Mouse (Mus musculus): Measurements from ENCODE around the gene Aif1. TPM values are rescaled to one million over a fixed set of nuclear protein-coding genes. Genes with fewer than 3 reads are reported as not detected.

The Aif1 gene
- polyA plus RNA-seq, 1 experiment: 420 TPM

GRCm38 (mm10) chr17:35172445-35173234 lies 3.2 kb downstream of the Aif1 start:
- TF ChIP-seq POLR2A (IDR thresholded peaks at IDR 0.05; ENCODE audit: borderline replicate concordance, low read depth, low read length): no peak
- TF ChIP-seq CTCF (IDR thresholded peaks at IDR 0.05; ENCODE audit: low read depth, low read length): peak; percentile 17; the same call in 1 of the 2 replicates
- peaks cover 41% of the 10 kb centered on the region for H3K4me1 ChIP-seq (ENCODE audit: control insufficient read depth, insufficient read depth, low read length)
- peak overlapping the region; percentile 96 for H3K27ac ChIP-seq (ENCODE audit: insufficient read depth, low read depth, low read length)
- peak overlapping the region; percentile 78 for H3K4me3 ChIP-seq (ENCODE audit: insufficient read depth, low read length)

GRCm38 (mm10) chr17:35168541-35169207 lies 7.2 kb downstream of the Aif1 start:
- H3K27ac ChIP-seq (ENCODE audit: insufficient read depth, low read depth, low read length): no peak overlapping the region
- no peak overlapping the region for H3K4me3 ChIP-seq (ENCODE audit: insufficient read depth, low read length)
- peaks cover 35% of the 10 kb centered on the region for H3K4me1 ChIP-seq (ENCODE audit: control insufficient read depth, insufficient read depth, low read length)
- TF ChIP-seq POLR2A (IDR thresholded peaks at IDR 0.05; ENCODE audit: borderline replicate concordance, low read depth, low read length): no peak

DNA sequence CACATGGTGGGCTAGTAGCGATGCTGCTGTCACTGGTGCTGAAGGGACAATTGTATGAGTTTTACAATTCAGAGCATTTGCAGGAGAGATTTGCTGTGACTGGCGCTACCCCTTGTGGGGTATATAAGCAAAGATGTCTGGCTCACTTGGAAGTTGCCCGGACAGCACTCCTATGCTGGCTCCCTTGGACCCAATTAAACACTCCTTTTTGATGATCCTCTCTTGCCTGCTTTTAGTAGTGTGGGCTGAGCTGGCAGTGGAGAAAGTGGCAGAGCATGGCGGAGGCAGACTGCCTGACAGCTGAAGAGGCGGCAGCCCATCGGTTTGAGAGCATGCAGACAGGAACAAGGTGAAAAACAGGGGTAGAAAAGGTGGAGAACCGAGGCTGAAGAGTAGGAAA lies 8.1 kb downstream of the Aif1 start:
- Histone ChIP-seq H3K4me3 (ENCODE audit: insufficient read depth, low read length) (no peak overlapping the region), H3K27ac (ENCODE audit: insufficient read depth, low read depth, low read length) (no peak overlapping the region), H3K4me1 (ENCODE audit: control insufficient read depth, insufficient read depth, low read length) (peaks cover 29% of the 10 kb centered on the region)
- TF ChIP-seq CTCF (IDR thresholded peaks at IDR 0.05; ENCODE audit: low read depth, low read length): no peak
- no peak for TF ChIP-seq POLR2A (IDR thresholded peaks at IDR 0.05; ENCODE audit: borderline replicate concordance, low read depth, low read length)

GRCm38 (mm10) chr17:35166352-35167035 lies 9.4 kb downstream of the Aif1 start:
- no peak overlapping the region for H3K27ac ChIP-seq (ENCODE audit: insufficient read depth, low read depth, low read length)
- peaks cover 26% of the 10 kb centered on the region for H3K4me1 ChIP-seq (ENCODE audit: control insufficient read depth, insufficient read depth, low read length)
- H3K4me3 ChIP-seq (ENCODE audit: insufficient read depth, low read length): no peak overlapping the region
- no peak for TF ChIP-seq CTCF (IDR thresholded peaks at IDR 0.05; ENCODE audit: low read depth, low read length)
- no peak for TF ChIP-seq POLR2A (IDR thresholded peaks at IDR 0.05; ENCODE audit: borderline replicate concordance, low read depth, low read length)

DNA sequence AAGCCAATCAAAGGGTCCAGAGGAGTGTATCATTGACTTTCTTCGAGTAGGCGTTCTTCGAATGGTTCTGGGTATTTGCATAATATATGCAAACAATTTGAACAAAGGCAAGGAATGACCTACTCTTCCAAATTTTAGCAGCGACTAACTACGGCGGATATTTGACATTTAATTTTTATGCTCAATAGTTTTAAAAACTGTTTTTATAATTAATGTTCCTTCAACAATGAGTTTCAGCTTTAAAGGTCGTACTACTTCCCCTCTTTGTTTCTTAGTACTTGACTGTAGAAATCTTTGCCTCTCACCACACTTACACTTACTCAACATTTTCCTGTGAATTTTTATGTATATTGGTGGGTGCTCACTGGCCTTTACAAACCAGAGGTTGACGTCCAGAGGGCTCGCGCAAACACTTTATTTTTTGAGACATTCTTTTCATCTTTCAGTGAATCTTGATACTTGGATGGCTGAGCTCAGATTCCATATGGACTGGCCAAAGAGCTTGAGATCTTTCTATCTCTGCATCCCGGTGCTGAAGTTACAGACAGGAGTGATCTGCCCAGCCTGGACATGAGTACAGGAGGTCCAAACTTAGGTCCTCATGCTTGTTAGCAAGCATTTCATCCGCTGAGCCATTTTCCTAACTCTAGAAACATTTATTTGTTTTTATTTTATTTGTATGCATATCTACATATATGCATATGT lies 10.3 kb downstream of the Aif1 start:
- H3K27ac ChIP-seq (ENCODE audit: insufficient read depth, low read depth, low read length): peak overlapping the region; percentile 76
- TF ChIP-seq CTCF (IDR thresholded peaks at IDR 0.05; ENCODE audit: low read depth, low read length) (no peak), POLR2A (IDR thresholded peaks at IDR 0.05; ENCODE audit: borderline replicate concordance, low read depth, low read length) (no peak)
- H3K4me3 ChIP-seq (ENCODE audit: insufficient read depth, low read length): peak overlapping the region; percentile 67
- peaks cover 18% of the 10 kb centered on the region for H3K4me1 ChIP-seq (ENCODE audit: control insufficient read depth, insufficient read depth, low read length)

- Histone ChIP-seq H3K27ac (ENCODE audit: insufficient read depth, low read depth, low read length) (peak within 1 kb of the TSS; percentile 87), H3K4me1 (ENCODE audit: control insufficient read depth, insufficient read depth, low read length) (peaks cover 18% of the 10 kb centered on the region), H3K4me3 (ENCODE audit: insufficient read depth, low read length) (peak within 1 kb of the TSS; percentile 77)
- TF ChIP-seq CTCF (IDR thresholded peaks at IDR 0.05; ENCODE audit: low read depth, low read length) (no peak), POLR2A (IDR thresholded peaks at IDR 0.05; ENCODE audit: borderline replicate concordance, low read depth, low read length) (0 out of 2 replicates have a peak, but pooled peaks have one; percentile 57)
Observed at GRCm38 (mm10) chr17:35164568-35165450, 11.1 kb downstream of the Aif1 start, which contains the start of gene Prrc2a. Gene Prrc2a, minus strand, starts transcription at chr17:35164897.

DNA sequence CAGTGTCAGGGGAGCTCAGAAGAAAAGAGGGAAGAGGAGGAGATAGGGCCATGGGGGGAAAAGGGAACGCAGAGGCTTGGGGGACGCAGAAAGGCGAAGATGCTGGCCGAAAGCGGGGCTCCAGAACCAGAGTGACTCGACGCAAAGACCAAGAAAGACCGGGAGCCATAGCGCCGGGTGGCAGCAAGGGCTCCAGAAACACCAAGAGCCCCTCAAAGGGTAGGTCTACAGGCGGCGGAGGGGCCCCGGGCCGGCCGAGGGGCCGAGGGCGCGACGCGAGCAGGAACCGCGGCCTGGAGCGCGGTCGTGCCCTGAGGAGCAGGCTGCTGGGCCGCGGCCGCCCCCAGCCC lies 11.7 kb downstream of the Aif1 start:
- Histone ChIP-seq H3K27ac (ENCODE audit: insufficient read depth, low read depth, low read length) (peak overlapping the region; percentile 87), H3K4me1 (ENCODE audit: control insufficient read depth, insufficient read depth, low read length) (peaks cover 18% of the 10 kb centered on the region), H3K4me3 (ENCODE audit: insufficient read depth, low read length) (peak overlapping the region; percentile 77)
- TF ChIP-seq POLR2A (IDR thresholded peaks at IDR 0.05; ENCODE audit: borderline replicate concordance, low read depth, low read length) (no peak), CTCF (IDR thresholded peaks at IDR 0.05; ENCODE audit: low read depth, low read length) (no peak)

DNA sequence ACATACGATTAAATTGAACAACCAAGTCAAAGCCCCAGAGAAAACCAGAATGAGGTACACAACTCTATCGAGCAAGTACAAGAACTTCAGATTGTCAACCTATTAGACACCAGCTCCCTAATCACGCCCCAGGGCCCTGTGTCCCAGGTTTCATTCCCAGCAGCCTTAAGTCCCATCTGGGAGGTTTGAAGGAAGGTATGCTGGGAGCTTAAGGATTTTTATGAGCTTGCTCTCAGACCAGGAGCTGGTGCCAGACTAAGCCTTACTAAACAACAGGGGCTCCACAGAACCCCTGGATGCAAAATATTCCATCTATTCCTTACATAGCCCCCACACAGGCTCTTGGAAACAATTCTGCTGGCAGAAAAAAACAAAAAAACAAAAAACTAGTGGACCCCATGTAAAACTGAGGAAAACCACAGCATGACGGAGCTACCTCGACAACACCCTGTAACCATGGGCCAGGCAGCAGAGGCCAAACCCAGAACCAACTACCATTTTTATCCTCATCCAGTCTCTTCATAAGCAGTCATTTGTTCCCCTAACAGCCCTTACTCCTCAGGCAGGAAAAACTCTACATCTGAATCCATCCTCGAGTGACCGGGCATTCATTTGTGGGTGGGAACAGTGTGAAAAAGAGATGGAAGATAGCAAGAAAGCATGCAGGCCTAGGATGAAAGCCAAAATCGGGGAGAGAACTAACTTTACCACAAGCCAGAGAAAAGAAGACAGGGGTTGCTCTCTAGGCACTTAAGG lies 12.4 kb downstream of the Aif1 start:
- TF ChIP-seq CTCF (IDR thresholded peaks at IDR 0.05; ENCODE audit: low read depth, low read length): no peak
- no peak for TF ChIP-seq POLR2A (IDR thresholded peaks at IDR 0.05; ENCODE audit: borderline replicate concordance, low read depth, low read length)
- peak overlapping the region; percentile 77 for H3K4me3 ChIP-seq (ENCODE audit: insufficient read depth, low read length)
- peak overlapping the region; percentile 87 for H3K27ac ChIP-seq (ENCODE audit: insufficient read depth, low read depth, low read length)
- H3K4me1 ChIP-seq (ENCODE audit: control insufficient read depth, insufficient read depth, low read length): peaks cover 16% of the 10 kb centered on the region
